Mouse (Mus musculus) forebrain, embryonic 15.5 days (tissue): Measurements from ENCODE around the gene Ccdc65. TPM values are rescaled to one million over a fixed set of nuclear protein-coding genes. Genes with fewer than 3 reads are reported as not detected.
"Not testable (repeated sequence)": the region's sequence is repeated elsewhere in the genome, so short reads cannot be mapped to it uniquely, and the experiment has no call there.

Experiments used
- ATAC-seq: fragments of 200-750 bp; cut with Nextera tagmentation; replicated peaks from 2 replicates; pipeline ENCODE4 v1.8.0; 2017; ENCODE audit warnings: mild to moderate bottlenecking, moderate TSS enrichment, moderate library complexity
- H3K27ac ChIP-seq: fragments of 300-500 bp; sonication (generic); replicated peaks from 2 replicates; pipeline ENCODE4 v1.5.1; 2015; ENCODE audit warnings: mild to moderate bottlenecking, inconsistent platforms
- H3K27me3 ChIP-seq: fragments of 300-500 bp; sonication (generic); 2 replicates; pipeline ENCODE4 v1.6.1; 2015; ENCODE audit warnings: inconsistent platforms
- H3K36me3 ChIP-seq: fragments of 300-500 bp; sonication (generic); 2 replicates; pipeline ENCODE4 v1.6.1; 2015; ENCODE audit warnings: mild to moderate bottlenecking, inconsistent platforms
- H3K4me1 ChIP-seq: fragments of 300-500 bp; sonication (generic); 2 replicates; pipeline ENCODE4 v1.6.1; 2015; ENCODE audit warnings: inconsistent platforms
- H3K4me2 ChIP-seq: fragments of 300-500 bp; sonication (generic); replicated peaks from 2 replicates; pipeline ENCODE4 v1.6.1; 2015; ENCODE audit warnings: mild to moderate bottlenecking, inconsistent platforms
- H3K4me3 ChIP-seq: fragments of 300-500 bp; sonication (generic); 2 replicates; pipeline ENCODE4 v1.5.1; 2015; ENCODE audit warnings: mild to moderate bottlenecking, inconsistent platforms
- H3K9ac ChIP-seq: fragments of 300-500 bp; sonication (generic); replicated peaks from 2 replicates; pipeline ENCODE4 v1.6.1; 2015; ENCODE audit warnings: mild to moderate bottlenecking, inconsistent platforms
- H3K9me3 ChIP-seq: fragments of 300-500 bp; sonication (generic); 2 replicates; pipeline ENCODE4 v1.6.1; 2016; ENCODE audit warnings: inconsistent platforms
- WGBS: fragments of 180-500 bp; shearing (Covaris S2); methylation state at CpG from one replicate; pipeline ENCODE4 v1.1.7; 2015; ENCODE audit warnings: mixed read lengths; 5-methylcytosine and 5-hydroxymethylcytosine counted together
- polyA plus RNA-seq: library from polyadenylated mRNA; unstranded; fragments of >200 nt; fragmentation: Nextera tagmentation; extraction: Ambion mirVana; gene quantifications from 2 replicates; pipeline ENCODE4 v1.2.1, GENCODE M21; 2015

Gene Ccdc65
- polyA plus RNA-seq, 1 experiment from 2014 or later, result 4.3 TPM

- no peak for ATAC-seq
- WGBS, result 44% methylated on average over 9 of the region's 9 CpGs
- no peak overlapping the region for H3K9ac ChIP-seq
These were observed 20.4 kb downstream of the Ccdc65 start for GRCm38 (mm10) chr15:98728366-98728765.

GRCm38 (mm10) chr15:98729791-98730545, 22.0 kb downstream of the Ccdc65 start:
- peaks cover 19% of the 10 kb centered on the region; the same call in 1 of the 2 replicates for H3K27me3 ChIP-seq

More at GRCm38 (mm10) chr15:98728366-98728765, 20.4 kb downstream of the Ccdc65 start:
- H3K27me3 ChIP-seq, result peaks cover 21% of the 10 kb centered on the region; the same call in 1 of the 2 replicates
- peak overlapping the region; percentile 45; the same call in 1 of the 2 replicates for H3K4me3 ChIP-seq
- H3K9me3 ChIP-seq, result no peaks in the 10 kb centered on the region
- H3K27ac ChIP-seq, result no peak overlapping the region
- peak overlapping the region; percentile 94 for H3K4me2 ChIP-seq
- H3K4me1 ChIP-seq, result peaks cover 21% of the 10 kb centered on the region
- H3K36me3 ChIP-seq, result no peaks in the 10 kb centered on the region

GRCm38 (mm10) chr15:98730790-98731189, 22.8 kb downstream of the Ccdc65 start:
- ATAC-seq, result no peak
- H3K9ac ChIP-seq, result no peak overlapping the region
- peaks cover 19% of the 10 kb centered on the region; the same call in 1 of the 2 replicates for H3K27me3 ChIP-seq
- H3K9me3 ChIP-seq, result no peaks in the 10 kb centered on the region
- H3K4me1 ChIP-seq, result peaks cover 15% of the 10 kb centered on the region
- WGBS, result 82% methylated on average over 6 of the region's 6 CpGs
- no peak overlapping the region for H3K4me2 ChIP-seq
- peaks cover 7% of the 10 kb centered on the region for H3K36me3 ChIP-seq
- H3K27ac ChIP-seq, result no peak overlapping the region
- H3K4me3 ChIP-seq, result no peak overlapping the region

More at GRCm38 (mm10) chr15:98729791-98730545, 22.0 kb downstream of the Ccdc65 start:
- Histone ChIP-seq H3K36me3 (no peaks in the 10 kb centered on the region), H3K4me2 (no peak overlapping the region), H3K9ac (no peak overlapping the region), H3K4me1 (peaks cover 15% of the 10 kb centered on the region), H3K9me3 (no peaks in the 10 kb centered on the region), H3K4me3 (no peak overlapping the region), H3K27ac (no peak overlapping the region)
- 76% methylated on average over 7 of the region's 7 CpGs for WGBS
- no peak for ATAC-seq

GRCm38 (mm10) chr15:98732006-98732531, 24.1 kb downstream of the Ccdc65 start:
- no peak overlapping the region for H3K4me2 ChIP-seq
- H3K4me3 ChIP-seq, result no peak overlapping the region
- H3K9me3 ChIP-seq, result no peaks in the 10 kb centered on the region
- H3K27me3 ChIP-seq, result peaks cover 8% of the 10 kb centered on the region; the same call in 1 of the 2 replicates
- peaks cover 19% of the 10 kb centered on the region for H3K36me3 ChIP-seq
- peaks cover 12% of the 10 kb centered on the region for H3K4me1 ChIP-seq
- ATAC-seq, result no peak
- H3K27ac ChIP-seq, result no peak overlapping the region
- 70% methylated on average over 8 of the region's 8 CpGs for WGBS
- H3K9ac ChIP-seq, result no peak overlapping the region

- ATAC-seq, result no peak
- Histone ChIP-seq H3K9me3 (no peaks in the 10 kb centered on the region), H3K36me3 (peaks cover 23% of the 10 kb centered on the region), H3K9ac (no peak overlapping the region), H3K4me1 (no peaks in the 10 kb centered on the region), H3K27me3 (peaks cover 6% of the 10 kb centered on the region; the same call in 1 of the 2 replicates), H3K27ac (no peak overlapping the region), H3K4me3 (no peak overlapping the region), H3K4me2 (no peak overlapping the region)
- 73% methylated on average over 6 of the region's 6 CpGs for WGBS
These were observed 25.4 kb downstream of the Ccdc65 start for GRCm38 (mm10) chr15:98733370-98733769.

GRCm38 (mm10) chr15:98733976-98734566, 26.1 kb downstream of the Ccdc65 start:
- Histone ChIP-seq H3K4me3 (no peak overlapping the region), H3K27ac (no peak overlapping the region), H3K4me2 (no peak overlapping the region), H3K9ac (no peak overlapping the region), H3K27me3 (no peaks in the 10 kb centered on the region), H3K4me1 (no peaks in the 10 kb centered on the region), H3K9me3 (no peaks in the 10 kb centered on the region), H3K36me3 (peaks cover 28% of the 10 kb centered on the region)
- 91% methylated on average over 5 of the region's 5 CpGs for WGBS
- ATAC-seq, result no peak

GRCm38 (mm10) chr15:98736521-98736920, 28.5 kb downstream of the Ccdc65 start:
- Histone ChIP-seq H3K4me2 (no peak overlapping the region), H3K27me3 (no peaks in the 10 kb centered on the region), H3K9me3 (no peaks in the 10 kb centered on the region), H3K9ac (no peak overlapping the region), H3K36me3 (peaks cover 49% of the 10 kb centered on the region), H3K4me3 (no peak overlapping the region), H3K4me1 (no peaks in the 10 kb centered on the region), H3K27ac (no peak overlapping the region)
- no peak for ATAC-seq
- 94% methylated on average over 10 of the region's 10 CpGs for WGBS

- H3K36me3 ChIP-seq, result peaks cover 55% of the 10 kb centered on the region
- H3K27me3 ChIP-seq, result no peaks in the 10 kb centered on the region
- ATAC-seq, result no peak
- no peak overlapping the region for H3K9ac ChIP-seq
- no peak overlapping the region for H3K4me2 ChIP-seq
- H3K9me3 ChIP-seq, result no peaks in the 10 kb centered on the region
- no peak overlapping the region for H3K27ac ChIP-seq
- no peak overlapping the region for H3K4me3 ChIP-seq
- H3K4me1 ChIP-seq, result no peaks in the 10 kb centered on the region
These were observed 29.9 kb downstream of the Ccdc65 start for GRCm38 (mm10) chr15:98737881-98738280.

GRCm38 (mm10) chr15:98738796-98739195, 30.8 kb downstream of the Ccdc65 start:
- 64% methylated on average over 4 of the region's 4 CpGs for WGBS
- Histone ChIP-seq H3K4me2 (no peak overlapping the region), H3K36me3 (peaks cover 55% of the 10 kb centered on the region), H3K4me3 (no peak overlapping the region), H3K27ac (no peak overlapping the region), H3K9ac (no peak overlapping the region), H3K9me3 (no peaks in the 10 kb centered on the region), H3K4me1 (no peaks in the 10 kb centered on the region), H3K27me3 (no peaks in the 10 kb centered on the region)
- no peak for ATAC-seq

- no peaks in the 10 kb centered on the region for H3K27me3 ChIP-seq
- H3K4me3 ChIP-seq, result no peak overlapping the region
- no peak overlapping the region for H3K4me2 ChIP-seq
- H3K36me3 ChIP-seq, result peaks cover 58% of the 10 kb centered on the region
- no peak for ATAC-seq
- H3K4me1 ChIP-seq, result no peaks in the 10 kb centered on the region
- no peaks in the 10 kb centered on the region for H3K9me3 ChIP-seq
- H3K9ac ChIP-seq, result no peak overlapping the region
- no peak overlapping the region for H3K27ac ChIP-seq
- 82% methylated on average over 8 of the region's 8 CpGs for WGBS
These were observed 32.2 kb downstream of the Ccdc65 start for GRCm38 (mm10) chr15:98740219-98740618.

GRCm38 (mm10) chr15:98742766-98743428, 34.9 kb downstream of the Ccdc65 start:
- no peak overlapping the region for H3K9ac ChIP-seq
- no peak overlapping the region for H3K4me3 ChIP-seq
- ATAC-seq, result no peak
- WGBS, result 83% methylated on average over 8 of the region's 8 CpGs
- H3K27ac ChIP-seq, result no peak overlapping the region
- peaks cover 37% of the 10 kb centered on the region for H3K36me3 ChIP-seq
- H3K4me1 ChIP-seq, result no peaks in the 10 kb centered on the region
- H3K9me3 ChIP-seq, result no peaks in the 10 kb centered on the region
- no peak overlapping the region for H3K4me2 ChIP-seq
- H3K27me3 ChIP-seq, result no peaks in the 10 kb centered on the region

GRCm38 (mm10) chr15:98743863-98744262, 35.9 kb downstream of the Ccdc65 start:
- not testable (repeated sequence) for H3K27me3 ChIP-seq, H3K27ac ChIP-seq, H3K4me3 ChIP-seq, H3K9me3 ChIP-seq, H3K4me2 ChIP-seq, H3K9ac ChIP-seq, ATAC-seq, H3K4me1 ChIP-seq
- WGBS, result 87% methylated on average over 3 of the region's 3 CpGs
- peaks cover 33% of the 10 kb centered on the region for H3K36me3 ChIP-seq
